Mouse (Mus musculus) limb, embryonic 12.5 days (tissue): ENCODE measurements at regions not wholly inside any gene's neighbourhood (a gene's known extent, or its start where the extent isn't known, plus 50 kb on each side); places are given as distances from the start of the nearest gene placed in this dataset. TPM values are rescaled to one million over a fixed set of nuclear protein-coding genes. Genes with fewer than 3 reads are reported as not detected.

Experiments used
- ATAC-seq: fragments of 200-750 bp; cut with Nextera tagmentation; 2 replicates; pipeline ENCODE4 v1.8.0; 2017; ENCODE audit warnings: low read depth, moderate TSS enrichment; ENCODE audit not compliant: insufficient number of reproducible peaks, insufficient read depth, low FRiP score, low TSS enrichment
- H3K27ac ChIP-seq: fragments of 300-500 bp; sonication (generic); 2 replicates; pipeline ENCODE4 v1.5.1; 2016; ENCODE audit warnings: mild to moderate bottlenecking, moderate library complexity
- H3K27me3 ChIP-seq: fragments of 300-500 bp; sonication (generic); 2 replicates; pipeline ENCODE4 v1.6.1; 2016; ENCODE audit warnings: mild to moderate bottlenecking, moderate library complexity
- H3K36me3 ChIP-seq: fragments of 300-500 bp; sonication (generic); 2 replicates; pipeline ENCODE4 v1.6.1; 2016; ENCODE audit warnings: mild to moderate bottlenecking, moderate library complexity
- H3K4me1 ChIP-seq: fragments of 300-500 bp; sonication (generic); replicated peaks from 2 replicates; pipeline ENCODE4 v1.6.1; 2016
- H3K4me2 ChIP-seq: fragments of 300-500 bp; sonication (generic); 2 replicates; pipeline ENCODE4 v1.6.1; 2016; ENCODE audit warnings: mild to moderate bottlenecking, moderate library complexity
- H3K4me3 ChIP-seq: fragments of 300-500 bp; sonication (generic); replicated peaks from 2 replicates; pipeline ENCODE4 v1.5.1; 2016; ENCODE audit warnings: mild to moderate bottlenecking
- H3K9ac ChIP-seq: fragments of 300-500 bp; sonication (generic); replicated peaks from 2 replicates; pipeline ENCODE4 v1.6.1; 2016; ENCODE audit warnings: mild to moderate bottlenecking, moderate library complexity
- H3K9me3 ChIP-seq: fragments of 300-500 bp; sonication (generic); 2 replicates; pipeline ENCODE4 v1.6.1; 2016; ENCODE audit warnings: mild to moderate bottlenecking, moderate library complexity
- WGBS: fragments of 180-500 bp; shearing (Covaris S2); methylation state at CpG from one replicate; pipeline ENCODE4 v1.1.7; 2016; 5-methylcytosine and 5-hydroxymethylcytosine counted together
- microRNA-seq: library from miRNA; unstranded; fragments of <30 nt; microRNA quantifications from one replicate; pipeline ENCODE4, GENCODE M21; 2017

GRCm38 (mm10) chr4:81505096-81505495 is 62.5 kb upstream of the Mpdz start:
- Histone ChIP-seq H3K36me3 (no peaks in the 10 kb centered on the region), H3K27ac (no peak overlapping the region), H3K9ac (no peak overlapping the region), H3K4me1 (peaks cover 11% of the 10 kb centered on the region; the same call in 1 of the 2 replicates), H3K4me3 (no peak overlapping the region), H3K27me3 (no peaks in the 10 kb centered on the region), H3K4me2 (no peak overlapping the region), H3K9me3 (no peaks in the 10 kb centered on the region)
- whole genome bisulfite sequencing, result 75% methylated on average over 3 of the region's 3 CpGs
- no peak for ATAC-seq

DNA sequence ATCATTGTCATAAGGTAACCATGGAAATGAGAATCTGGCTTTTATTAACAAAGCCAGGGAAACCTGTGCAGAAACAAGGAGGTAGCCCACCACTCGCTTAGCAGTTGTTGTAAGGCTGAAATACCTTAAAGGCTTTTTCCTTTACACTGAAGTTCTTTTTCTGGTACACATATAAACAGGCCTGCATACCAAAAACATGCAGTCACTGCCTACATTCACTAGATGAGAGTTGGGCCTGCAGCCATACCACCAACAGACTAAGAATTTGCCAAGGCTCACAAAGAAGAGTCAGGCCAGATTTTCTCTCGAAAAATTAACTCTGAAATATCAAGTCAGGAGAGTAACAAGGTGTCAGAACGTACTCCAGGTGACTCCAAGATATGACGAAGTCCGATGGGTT is 61.3 kb upstream of the Mpdz start:
- H3K27ac ChIP-seq, result peak overlapping the region; percentile 29; the same call in 1 of the 2 replicates
- peaks cover 11% of the 10 kb centered on the region; the same call in 1 of the 2 replicates for H3K4me1 ChIP-seq
- no peaks in the 10 kb centered on the region for H3K9me3 ChIP-seq
- H3K27me3 ChIP-seq, result no peaks in the 10 kb centered on the region
- H3K4me2 ChIP-seq, result no peak overlapping the region
- H3K36me3 ChIP-seq, result no peaks in the 10 kb centered on the region
- H3K9ac ChIP-seq, result no peak overlapping the region
- no peak for ATAC-seq
- no peak overlapping the region for H3K4me3 ChIP-seq
- WGBS, result 70% methylated on average over 5 of the region's 5 CpGs

- no peaks in the 10 kb centered on the region for H3K36me3 ChIP-seq
- no peak overlapping the region for H3K9ac ChIP-seq
- H3K27ac ChIP-seq, result no peak overlapping the region
- H3K4me3 ChIP-seq, result no peak overlapping the region
- no peak overlapping the region for H3K4me2 ChIP-seq
- peaks cover 11% of the 10 kb centered on the region; the same call in 1 of the 2 replicates for H3K4me1 ChIP-seq
- no peaks in the 10 kb centered on the region for H3K27me3 ChIP-seq
- WGBS, result 60% methylated on average over 5 of the region's 5 CpGs
- ATAC-seq, result no peak
- H3K9me3 ChIP-seq, result no peaks in the 10 kb centered on the region
Measured at GRCm38 (mm10) chr4:81501802-81502201, 59.2 kb upstream of the Mpdz start.

- H3K4me1 ChIP-seq, result no peaks in the 10 kb centered on the region
- no peak for ATAC-seq
- H3K9me3 ChIP-seq, result no peaks in the 10 kb centered on the region
- H3K4me3 ChIP-seq, result no peak overlapping the region
- WGBS, result 46% methylated on average over 2 of the region's 2 CpGs
- H3K9ac ChIP-seq, result no peak overlapping the region
- H3K4me2 ChIP-seq, result no peak overlapping the region
- no peaks in the 10 kb centered on the region for H3K27me3 ChIP-seq
- no peaks in the 10 kb centered on the region for H3K36me3 ChIP-seq
- no peak overlapping the region for H3K27ac ChIP-seq
Measured at GRCm38 (mm10) chr4:81498133-81498532, 55.5 kb upstream of the Mpdz start.

DNA sequence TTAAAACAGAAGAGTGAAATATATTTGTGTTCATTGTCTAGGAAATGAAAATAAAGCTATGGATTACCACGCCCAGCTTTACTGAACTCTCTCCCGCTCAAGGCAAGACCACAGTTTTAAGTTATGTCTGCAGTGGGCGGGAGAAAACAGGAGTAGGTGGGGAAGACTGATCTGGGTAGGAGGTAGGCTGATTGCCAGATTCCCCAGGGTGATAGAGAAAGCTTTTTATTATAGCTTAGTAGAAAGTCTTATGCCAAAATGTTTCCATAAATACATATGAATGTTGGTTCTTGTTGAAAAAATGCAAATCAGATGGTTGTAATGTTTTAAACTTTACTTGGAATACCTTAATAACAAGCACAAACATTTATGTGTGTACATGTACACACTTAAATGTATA is 50.2 kb upstream of the Mpdz start:
- H3K9ac ChIP-seq, result no peak overlapping the region
- ATAC-seq, result no peak
- WGBS, result 80% methylated on average over 3 of the region's 3 CpGs

More for the DNA sequence above, 50.2 kb upstream of the Mpdz start:
- Histone ChIP-seq H3K27ac (no peak overlapping the region), H3K4me2 (no peak overlapping the region), H3K27me3 (no peaks in the 10 kb centered on the region), H3K9me3 (no peaks in the 10 kb centered on the region), H3K36me3 (no peaks in the 10 kb centered on the region), H3K4me1 (no peaks in the 10 kb centered on the region), H3K4me3 (no peak overlapping the region)

Small RNA genes lying in the stretch of these regions (microRNA-seq; reads per million reads assigned to microRNA genes)
- not detected for gene Gm22402
